Mouse (Mus musculus): Measurements from ENCODE around the gene Cwc25.

- TF ChIP-seq CTCF (conservative IDR thresholded peaks at IDR 0.05; ENCODE audit: insufficient read depth, insufficient read length, low read depth, low read length) (no peak), POLR2A (IDR thresholded peaks at IDR 0.05; ENCODE audit: low read depth, low read length) (no peak)
Observed at GRCm38 (mm10) chr11:97740190-97740589, 26.2 kb downstream of the Cwc25 start.
